Mouse (Mus musculus) Patski (cell line): ENCODE results near the gene Tceal3. TPM values are rescaled to one million over a fixed set of nuclear protein-coding genes. Genes with fewer than 3 reads are reported as not detected.
"Not testable (repeated sequence)": the region's sequence is repeated elsewhere in the genome, so short reads cannot be mapped to it uniquely, and the experiment has no call there.

Experiments
- ATAC-seq: fragments of 100-300 bp; one replicate; pipeline ENCODE4 v1.8.0; 2021
- CTCF ChIA-PET: fragments of 350-600 bp; sonication (Branson Sonifier 250); formaldehyde crosslinking; loops from one replicate; lab custom pipeline; 2022; ENCODE audit warnings: inconsistent platforms; lab: Charles Lee
- POLR2A ChIA-PET: fragments of 350-600 bp; sonication (Branson Sonifier 250); formaldehyde crosslinking; loops from one replicate; lab custom pipeline; 2022; ENCODE audit warnings: antibody characterized with exemption, inconsistent platforms; lab: Charles Lee
- DNase-seq: peaks from one replicate; pipeline ENCODE4 v3.0.0-alpha.2; 2011; ENCODE audit warnings: low read depth, low spot score
- H3K27me3 ChIP-seq: fragments of 371-371 bp; one replicate; pipeline ENCODE4 v1.5.1; 2021
- CTCF ChIP-seq: fragments of 100-300 bp; IDR thresholded peaks from one replicate; pipeline ENCODE4 v1.5.1; 2021
- in situ Hi-C: fragments of 300-500 bp; cut with MboI; formaldehyde crosslinking; loops from 3 replicates; pipeline ENCODE4 v1.11.1; 2018; ENCODE audit warnings: low pct_unique_long_range_greater_than_20kb, mixed read lengths
- polyA plus RNA-seq: library from polyadenylated mRNA; unstranded; gene quantifications from one replicate; pipeline ENCODE4 v1.2.3, GENCODE M21; 2021

The Tceal3 gene
- polyA plus RNA-seq, 1 experiment from 2014 or later = not detected

- in situ Hi-C loops = no loop called here
- ATAC-seq = no peak
- DNase-seq = no peak
- peaks cover 37% of the 10 kb centered on the region for H3K27me3 ChIP-seq
- no peak for TF ChIP-seq CTCF
- ChIA-PET POLR2A (no interaction called here), CTCF (no interaction called here)
Measured at GRCm38 (mm10) chrX:136707446-136708167, 117.0 kb downstream of the Tceal3 start, which contains the start of gene Tceal1. TSS of gene Tceal1 (plus strand) at chrX:136707982.

- TF ChIP-seq CTCF = no peak
- POLR2A ChIA-PET = no interaction called here
- ATAC-seq (no peak), DNase-seq (no peak)
- peaks cover 37% of the 10 kb centered on the region for H3K27me3 ChIP-seq
- in situ Hi-C loops = no loop called here
- CTCF ChIA-PET = no interaction called here
Measured at GRCm38 (mm10) chrX:136708168-136708681, 117.6 kb downstream of the Tceal3 start.

GRCm38 (mm10) chrX:136708782-136709181, 118.1 kb downstream of the Tceal3 start:
- peaks cover 37% of the 10 kb centered on the region for H3K27me3 ChIP-seq
- ATAC-seq = no peak
- no peak for DNase-seq
- ChIA-PET POLR2A (no interaction called here), CTCF (no interaction called here)
- no peak for TF ChIP-seq CTCF
- in situ Hi-C loops = no loop called here

GRCm38 (mm10) chrX:136714742-136715474, 124.3 kb downstream of the Tceal3 start:
- ATAC-seq = peak; percentile 82
- CTCF ChIA-PET = not testable (repeated sequence)
- DNase-seq = peak; percentile 25
- POLR2A ChIA-PET = interaction anchor here (1.1 kb wide), 1 partner anchor 15 kb away, joined by 3 read pairs; no protein-coding TSS in a partner anchor
- in situ Hi-C loops = loop anchor here (5.0 kb wide), 1 partner anchor 53 kb away; no protein-coding TSS in a partner anchor
- H3K27me3 ChIP-seq = peaks cover 26% of the 10 kb centered on the region

Other genes with a start within 250 kb of the Tceal3 start
- not detected for gene Kir3dl1, start 72.8 kb upstream of the Tceal3 start, polyA plus RNA-seq
- not detected for gene Kir3dl2, start 46.8 kb upstream of the Tceal3 start, polyA plus RNA-seq
- not detected for gene Tceal1, start 117.1 kb downstream of the Tceal3 start, polyA plus RNA-seq
- 274 TPM for gene Morf4l2, start 152.8 kb downstream of the Tceal3 start, polyA plus RNA-seq
- 0.04 TPM for gene Glra4, start 189.3 kb downstream of the Tceal3 start, polyA plus RNA-seq
- 4.3 TPM for gene Plp1, start 231.8 kb downstream of the Tceal3 start, polyA plus RNA-seq